Mouse (Mus musculus): Measurements from ENCODE around the gene Evc.

DNA sequence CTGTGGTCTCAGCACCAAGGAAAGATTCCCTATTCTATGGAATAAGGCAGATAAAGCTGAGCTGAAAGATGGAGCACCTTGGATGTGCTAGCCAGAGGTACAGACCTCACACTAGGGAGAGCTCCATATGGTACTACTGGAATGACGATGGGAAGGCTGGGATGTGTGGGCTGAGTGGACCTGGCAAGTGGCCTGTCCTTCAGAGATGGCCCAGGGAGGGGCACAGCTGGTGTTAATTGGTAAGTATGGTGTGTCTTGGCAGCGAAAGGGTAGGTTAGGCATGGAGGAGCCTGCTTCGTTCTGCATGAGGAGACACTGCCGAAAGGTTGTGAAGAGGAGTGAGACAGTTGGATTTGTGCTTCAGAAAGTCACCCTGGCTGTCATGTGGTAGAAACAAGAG lies 82.2 kb downstream of the Evc start:
- no peak for TF ChIP-seq USF1 (IDR thresholded peaks at IDR 0.05; ENCODE audit: low read depth)
- TF ChIP-seq CTCF (IDR thresholded peaks at IDR 0.05; ENCODE audit: control insufficient read depth, insufficient read depth, insufficient read length): no peak
- TF ChIP-seq MAX (IDR thresholded peaks at IDR 0.05): no peak
- no peak for TF ChIP-seq MYOD1 (IDR thresholded peaks at IDR 0.05; ENCODE audit: control insufficient read depth, insufficient read length, low read depth)
- no peak for TF ChIP-seq CEBPB (IDR thresholded peaks at IDR 0.05; ENCODE audit: low read depth)
